Mouse (Mus musculus) adrenal gland, adult 18-20 months (tissue): ENCODE results near the gene H2al1k. TPM values are rescaled to one million over a fixed set of nuclear protein-coding genes. Genes with fewer than 3 reads are reported as not detected.
"Not testable (repeated sequence)": the region's sequence is repeated elsewhere in the genome, so short reads cannot be mapped to it uniquely, and the experiment has no call there.

Source experiments
- DNase-seq, 2 experiments: peaks; one replicate each; pipeline ENCODE4 v3.0.0; 2021 to 2022; ENCODE audit warnings: low spot score in 2 of 2
- long read RNA-seq, 2 experiments: library from polyadenylated mRNA; stranded (forward); transcript quantifications; one replicate each; pipeline ENCODE4 v2.0.0; 2021
- total RNA-seq, 2 experiments: library from RNA; stranded (reverse); gene quantifications; 1 replicate in 1 of 2; 2 replicates in 1 of 2; pipeline ENCODE4 v1.2.3; 2021

Gene H2al1k
- total RNA-seq = not detected
- long read RNA-seq, experiment 1 = 0 reads
- long read RNA-seq, experiment 2 = 0 reads

- DNase-seq = not testable (repeated sequence)
Measured at GRCm38 (mm10) chrX:9350327-9350726, at the start of gene H2al1k. Gene H2al1k, plus strand, starts transcription at chrX:9350627.

- no peak for DNase-seq
Measured at GRCm38 (mm10) chrX:9302791-9303190, 47.6 kb upstream of the H2al1k start.

GRCm38 (mm10) chrX:9303455-9303854, 47.0 kb upstream of the H2al1k start:
- no peak for DNase-seq

GRCm38 (mm10) chrX:9316457-9316856, 34.0 kb upstream of the H2al1k start:
- DNase-seq = not testable (repeated sequence)

GRCm38 (mm10) chrX:9327954-9328353, 22.5 kb upstream of the H2al1k start:
- not testable (repeated sequence) for DNase-seq

- DNase-seq = not testable (repeated sequence)
Measured at GRCm38 (mm10) chrX:9332366-9332962, 18.0 kb upstream of the H2al1k start.

GRCm38 (mm10) chrX:9333035-9333434, 17.4 kb upstream of the H2al1k start:
- DNase-seq = peak; percentile 30 to 48

GRCm38 (mm10) chrX:9334996-9335395, 15.4 kb upstream of the H2al1k start:
- not testable (repeated sequence) for DNase-seq

GRCm38 (mm10) chrX:9374012-9374411, 23.6 kb downstream of the H2al1k start:
- peak in 1 of 2 experiments; percentile 18 for DNase-seq

- DNase-seq = not testable (repeated sequence)
Measured at GRCm38 (mm10) chrX:9375927-9376326, 25.5 kb downstream of the H2al1k start.

Other genes with a start within 250 kb of the H2al1k start
- not detected for gene 4930402K13Rik, start 246.1 kb upstream of the H2al1k start, total RNA-seq
- gene Lancl3, start 150.7 kb upstream of the H2al1k start, total RNA-seq = 1 to 10 TPM; 3.9 to 5.6 TPM
- gene Gm14862, start 93.7 kb upstream of the H2al1k start, total RNA-seq = not detected
- gene Xk, start 77.9 kb upstream of the H2al1k start, total RNA-seq = 1 to 10 TPM; 2.1 TPM
- gene H2al1m, start 66.9 kb upstream of the H2al1k start, total RNA-seq = not detected
- gene Cybb, start 137.1 kb downstream of the H2al1k start, total RNA-seq = 10 to 100 TPM; 19.4 to 21.8 TPM
- not detected for gene H2al1o, start 221.8 kb downstream of the H2al1k start, total RNA-seq